Mouse (Mus musculus) kidney, embryonic 15.5 days (tissue): ENCODE data around the gene Serpina1a. TPM values are rescaled to one million over a fixed set of nuclear protein-coding genes. Genes with fewer than 3 reads are reported as not detected.
"Not testable (repeated sequence)": the region's sequence is repeated elsewhere in the genome, so short reads cannot be mapped to it uniquely, and the experiment has no call there.

Source experiments
- ATAC-seq: fragments of 200-750 bp; cut with Nextera tagmentation; replicated peaks from 2 replicates; pipeline ENCODE4 v1.8.0; 2017; ENCODE audit warnings: moderate TSS enrichment; ENCODE audit not compliant: low FRiP score
- H3K27ac ChIP-seq: fragments of 300-500 bp; sonication (generic); 2 replicates; pipeline ENCODE4 v1.5.1; 2015; ENCODE audit warnings: mild to moderate bottlenecking, inconsistent platforms
- H3K27me3 ChIP-seq: fragments of 300-500 bp; sonication (generic); 2 replicates; pipeline ENCODE4 v1.6.1; 2015; ENCODE audit warnings: inconsistent platforms
- H3K36me3 ChIP-seq: fragments of 300-500 bp; sonication (generic); 2 replicates; pipeline ENCODE4 v1.6.1; 2015; ENCODE audit warnings: inconsistent platforms
- H3K4me1 ChIP-seq: fragments of 300-500 bp; sonication (generic); 2 replicates; pipeline ENCODE4 v1.6.1; 2015; ENCODE audit warnings: inconsistent platforms
- H3K4me2 ChIP-seq: fragments of 300-500 bp; sonication (generic); 2 replicates; pipeline ENCODE4 v1.6.1; 2015; ENCODE audit warnings: moderate library complexity, mild to moderate bottlenecking, inconsistent platforms
- H3K4me3 ChIP-seq: fragments of 300-500 bp; sonication (generic); replicated peaks from 2 replicates; pipeline ENCODE4 v1.5.1; 2015; ENCODE audit warnings: mild to moderate bottlenecking, inconsistent platforms
- H3K9ac ChIP-seq: fragments of 300-500 bp; sonication (generic); 2 replicates; pipeline ENCODE4 v1.6.1; 2015; ENCODE audit warnings: mild to moderate bottlenecking, inconsistent platforms
- H3K9me3 ChIP-seq: fragments of 300-500 bp; sonication (generic); replicated peaks from 2 replicates; pipeline ENCODE4 v1.6.1; 2016; ENCODE audit warnings: inconsistent platforms
- WGBS: fragments of 180-500 bp; shearing (Covaris S2); methylation state at CpG from one replicate; pipeline ENCODE4 v1.1.7; 2015; ENCODE audit warnings: mixed read lengths; 5-methylcytosine and 5-hydroxymethylcytosine counted together
- polyA plus RNA-seq: library from polyadenylated mRNA; unstranded; fragments of >200 nt; fragmentation: Nextera tagmentation; extraction: Ambion mirVana; gene quantifications from 2 replicates; pipeline ENCODE4 v1.2.1, GENCODE M21; 2015

The Serpina1a gene
- polyA plus RNA-seq, result 13.3 and 18.7 TPM in 2 replicates

DNA sequence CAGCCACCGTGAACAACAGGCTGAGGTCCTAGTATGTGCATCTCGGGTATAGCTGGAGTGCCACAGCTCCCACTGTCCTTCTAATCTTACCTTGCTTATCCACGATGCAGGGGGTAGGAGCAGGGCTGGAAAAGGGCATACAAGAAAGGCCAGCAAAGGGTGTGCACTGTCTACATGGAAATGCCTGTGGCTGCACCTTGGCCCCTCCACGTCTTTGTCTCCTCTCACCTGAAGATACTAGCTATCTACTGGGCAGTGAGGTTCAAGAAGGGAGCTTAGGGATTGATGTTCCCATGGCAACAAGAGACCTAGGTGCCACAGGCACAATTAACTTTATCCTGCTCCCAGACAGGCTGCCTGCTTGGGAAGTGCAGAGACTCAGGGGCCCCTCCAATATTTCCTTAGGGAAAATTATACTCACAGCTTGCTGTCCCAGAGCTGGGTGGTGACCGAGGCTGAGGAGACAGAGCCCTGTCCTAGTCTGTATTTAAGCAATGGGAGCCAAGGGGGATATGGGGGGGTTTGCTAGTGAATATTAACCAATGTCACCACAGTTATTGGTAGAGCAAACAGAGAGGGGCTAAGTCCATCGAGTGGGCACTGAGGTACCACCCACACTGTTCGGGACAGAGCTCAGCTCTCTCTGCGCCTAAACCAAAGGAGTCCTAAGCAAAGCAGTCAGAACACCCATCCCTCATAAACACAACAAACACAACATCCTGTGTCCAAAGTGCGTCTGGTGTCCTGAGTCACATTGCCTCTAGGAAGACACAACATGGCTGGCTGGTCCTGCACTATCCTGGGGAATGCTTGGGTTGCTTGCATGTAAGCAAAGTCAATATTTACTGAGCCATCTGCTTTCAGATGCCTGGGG is at the start of gene Serpina1a:
Gene Serpina1a (minus strand): TSS at position 462 of the 874 bp plus-strand sequence.
- WGBS, result 81% methylated on average over 9 of the region's 9 CpGs
- H3K36me3 ChIP-seq, H3K4me2 ChIP-seq, H3K9ac ChIP-seq, H3K4me3 ChIP-seq, H3K9me3 ChIP-seq, H3K4me1 ChIP-seq, ATAC-seq, H3K27me3 ChIP-seq, H3K27ac ChIP-seq: not testable (repeated sequence)

DNA sequence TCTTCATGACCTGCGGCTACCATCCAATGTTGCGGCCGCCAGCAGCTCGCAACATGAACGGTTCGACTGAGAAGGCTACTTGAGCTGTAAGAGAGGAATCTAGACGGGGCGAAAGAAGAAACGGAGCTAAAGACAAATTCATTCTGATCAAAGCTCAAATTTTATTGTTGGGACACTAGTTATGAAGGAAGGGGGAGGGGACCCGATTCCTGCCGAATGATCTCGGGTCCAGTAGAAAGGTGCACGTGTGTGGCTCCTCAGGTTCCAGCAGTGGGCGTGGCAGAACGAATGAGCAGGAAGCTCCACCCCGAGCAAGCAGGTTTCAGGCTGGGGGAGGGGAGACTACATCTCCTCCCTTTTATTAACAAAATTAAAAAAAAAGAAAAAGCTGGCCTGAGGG is 45.8 kb upstream of the Serpina1a start:
- WGBS, result 91% methylated on average over 12 of the region's 16 CpGs
- not testable (repeated sequence) for ATAC-seq, H3K27ac ChIP-seq, H3K36me3 ChIP-seq, H3K9me3 ChIP-seq, H3K4me1 ChIP-seq, H3K4me3 ChIP-seq, H3K4me2 ChIP-seq, H3K27me3 ChIP-seq, H3K9ac ChIP-seq

DNA sequence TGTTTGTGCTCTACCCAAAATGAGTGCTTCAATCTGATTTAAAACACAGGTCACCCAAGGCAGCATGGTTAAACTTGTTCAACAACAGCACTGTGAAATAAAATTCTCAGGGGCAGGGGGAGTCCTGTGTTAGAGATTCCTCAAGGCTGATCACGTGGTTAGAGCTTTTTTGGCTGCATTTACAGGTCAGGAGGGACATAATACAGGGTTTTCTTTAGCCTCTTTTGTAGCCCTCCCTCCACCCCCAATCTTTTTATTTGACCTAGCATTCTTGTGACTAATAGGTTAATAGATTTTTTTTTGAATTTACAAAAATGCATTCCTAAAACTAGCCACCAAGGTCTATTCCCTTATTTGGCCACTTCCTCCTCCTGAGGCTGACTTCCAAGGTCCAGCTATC is 44.4 kb upstream of the Serpina1a start:
- WGBS, result 50% methylated on average over 1 of the region's 1 CpGs
- not testable (repeated sequence) for ATAC-seq, H3K27ac ChIP-seq, H3K4me3 ChIP-seq, H3K27me3 ChIP-seq, H3K36me3 ChIP-seq, H3K4me2 ChIP-seq, H3K4me1 ChIP-seq, H3K9me3 ChIP-seq, H3K9ac ChIP-seq

DNA sequence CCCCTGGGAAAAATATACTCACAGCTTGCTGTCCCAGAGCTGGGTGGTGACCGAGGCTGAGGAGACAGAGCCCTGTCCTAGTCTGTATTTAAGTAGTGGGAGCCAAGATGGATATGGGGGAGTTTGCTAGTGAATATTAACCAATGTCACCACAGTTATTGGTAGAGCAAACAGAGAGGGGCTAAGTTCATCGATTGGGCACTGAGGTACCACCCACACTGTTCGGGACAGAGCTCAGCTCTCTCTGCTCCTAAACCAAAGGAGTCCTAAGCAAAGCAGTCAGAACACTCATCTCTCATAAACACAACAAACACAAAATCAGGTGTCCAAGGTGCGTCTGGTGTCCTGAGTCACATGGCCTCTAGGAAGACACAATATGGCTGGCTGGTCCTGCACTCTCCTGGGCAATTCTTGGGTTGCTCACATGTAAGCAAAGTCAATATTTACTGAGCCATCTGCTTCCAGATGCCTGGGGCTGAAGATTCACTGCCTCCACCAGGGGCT is 41.5 kb upstream of the Serpina1a start, which contains the start of gene Serpina1c:
Gene Serpina1c (minus strand): TSS at position 51 of the 504 bp plus-strand sequence.
- not testable (repeated sequence) for H3K27me3 ChIP-seq, H3K27ac ChIP-seq, H3K4me3 ChIP-seq, H3K4me1 ChIP-seq, H3K36me3 ChIP-seq, H3K9ac ChIP-seq, H3K9me3 ChIP-seq, H3K4me2 ChIP-seq, ATAC-seq
- WGBS, result 87% methylated on average over 4 of the region's 4 CpGs

DNA sequence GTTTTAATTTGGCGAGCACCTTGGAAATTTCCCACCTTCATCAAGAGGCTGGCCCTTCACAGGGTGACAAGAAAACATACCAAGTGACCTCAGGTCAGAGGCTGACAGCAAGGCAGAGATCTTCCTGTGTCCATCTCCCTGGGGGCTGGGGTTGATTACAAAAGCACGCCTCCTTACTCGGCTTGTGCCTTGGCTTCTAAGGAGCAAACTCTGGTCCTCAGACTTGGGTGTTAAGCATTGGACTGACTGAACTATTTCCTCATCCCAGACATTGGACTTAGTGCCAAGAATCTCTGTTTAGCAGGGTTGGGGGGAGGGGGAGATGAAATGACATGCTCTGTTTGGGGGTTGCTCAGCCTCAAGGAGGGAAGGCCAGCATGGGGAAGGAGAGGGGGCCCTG is 38.6 kb upstream of the Serpina1a start:
- H3K9me3 ChIP-seq, H3K27me3 ChIP-seq, H3K27ac ChIP-seq, H3K4me2 ChIP-seq, H3K36me3 ChIP-seq, H3K4me3 ChIP-seq, ATAC-seq, H3K9ac ChIP-seq, H3K4me1 ChIP-seq: not testable (repeated sequence)
- WGBS, result 78% methylated on average over 3 of the region's 3 CpGs

DNA sequence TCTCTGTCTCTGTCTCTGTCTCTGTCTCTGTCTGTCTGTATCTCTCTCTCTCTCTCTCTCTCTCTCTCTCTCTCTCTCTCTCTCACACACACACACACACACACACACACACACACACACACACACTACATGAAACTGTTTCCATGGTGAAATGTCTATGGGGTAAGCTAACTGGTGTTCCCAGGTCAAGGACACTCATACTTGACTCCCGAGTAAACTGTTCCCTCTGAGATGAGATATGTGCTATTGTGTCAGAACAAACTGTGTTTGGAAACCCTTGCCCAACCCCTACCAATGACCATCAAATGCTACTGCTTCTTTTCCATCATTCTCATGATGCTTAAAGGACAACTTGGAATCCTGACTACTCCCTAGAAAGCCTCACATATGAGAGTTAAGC is 3.5 kb upstream of the Serpina1a start:
- 63% methylated on average over 1 of the region's 1 CpGs for WGBS
- H3K4me3 ChIP-seq, H3K4me2 ChIP-seq, H3K36me3 ChIP-seq, H3K9ac ChIP-seq, H3K27me3 ChIP-seq, H3K4me1 ChIP-seq, ATAC-seq, H3K27ac ChIP-seq, H3K9me3 ChIP-seq: not testable (repeated sequence)

DNA sequence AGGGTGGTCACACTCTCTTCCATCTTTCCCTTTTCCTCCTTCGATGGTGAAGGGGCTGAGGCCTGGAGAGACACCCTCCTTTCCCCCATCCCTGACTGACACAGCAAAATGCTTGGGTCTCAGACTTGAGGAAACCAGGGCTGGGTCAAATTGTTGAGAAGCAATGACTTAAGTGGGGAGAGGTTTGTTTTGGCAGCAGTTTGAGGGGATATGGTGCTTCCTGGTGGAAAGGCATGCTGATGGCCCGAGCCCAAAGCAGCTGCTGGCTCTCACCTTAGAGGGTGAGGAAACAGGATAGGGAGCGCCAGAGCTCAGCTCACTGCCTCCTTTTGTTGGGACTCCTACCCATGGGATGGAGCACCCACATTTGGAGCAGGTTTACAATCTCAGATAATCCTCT is 2.4 kb downstream of the Serpina1a start:
- no peak overlapping the region for H3K4me2 ChIP-seq
- no peaks in the 10 kb centered on the region for H3K4me1 ChIP-seq
- 73% methylated on average over 3 of the region's 3 CpGs for WGBS
- H3K27ac ChIP-seq, result no peak overlapping the region
- ATAC-seq, result no peak
- no peak overlapping the region for H3K9ac ChIP-seq
- no peaks in the 10 kb centered on the region for H3K9me3 ChIP-seq
- no peaks in the 10 kb centered on the region for H3K36me3 ChIP-seq
- H3K27me3 ChIP-seq, result no peaks in the 10 kb centered on the region
- H3K4me3 ChIP-seq, result no peak overlapping the region

DNA sequence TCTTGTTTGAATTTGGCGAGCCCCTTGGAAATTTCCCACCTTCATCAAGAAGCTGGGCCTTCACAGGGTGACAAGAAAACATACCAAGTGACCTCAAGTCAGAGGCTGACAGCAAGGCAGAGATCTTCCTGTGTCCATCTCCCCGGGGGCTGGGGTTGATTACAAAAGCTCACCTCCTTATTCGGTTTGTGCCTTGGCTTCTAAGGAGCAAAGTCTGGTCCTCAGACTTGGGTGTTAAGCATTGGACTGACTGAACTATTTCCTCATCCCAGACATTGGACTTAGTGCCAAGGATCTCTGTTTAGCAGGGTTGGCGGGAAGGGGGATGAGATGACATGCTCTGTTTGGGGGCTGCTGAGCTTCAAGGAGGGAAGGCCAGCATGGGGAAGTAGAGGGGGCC is 2.8 kb downstream of the Serpina1a start:
- not testable (repeated sequence) for H3K4me2 ChIP-seq, H3K4me3 ChIP-seq, H3K4me1 ChIP-seq, ATAC-seq, H3K9ac ChIP-seq, H3K9me3 ChIP-seq, H3K36me3 ChIP-seq, H3K27ac ChIP-seq, H3K27me3 ChIP-seq
- 87% methylated on average over 3 of the region's 4 CpGs for WGBS

DNA sequence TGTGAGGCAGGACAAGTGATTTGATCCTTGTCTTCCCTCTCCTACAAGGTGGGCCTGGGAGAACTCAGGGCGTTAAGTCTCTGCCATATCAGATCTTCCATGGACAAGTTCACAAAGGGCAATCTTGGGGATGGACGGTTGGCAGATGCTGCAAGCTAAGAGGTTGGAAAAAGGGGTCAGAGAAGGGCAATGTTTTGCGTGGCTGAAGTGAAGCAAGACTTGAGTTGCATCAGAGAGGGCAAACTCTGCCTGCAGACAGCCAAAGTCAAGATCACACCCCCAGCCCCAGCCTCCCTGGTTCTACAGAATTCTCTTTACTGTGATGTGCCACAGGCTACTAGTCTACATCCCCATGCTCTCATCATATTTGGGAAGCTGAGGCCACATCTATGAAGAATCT is 3.8 kb downstream of the Serpina1a start:
- not testable (repeated sequence) for H3K36me3 ChIP-seq, H3K4me1 ChIP-seq, H3K4me3 ChIP-seq, H3K9me3 ChIP-seq, H3K9ac ChIP-seq, H3K27me3 ChIP-seq, ATAC-seq, H3K27ac ChIP-seq, H3K4me2 ChIP-seq
- WGBS, result 69% methylated on average over 3 of the region's 3 CpGs

DNA sequence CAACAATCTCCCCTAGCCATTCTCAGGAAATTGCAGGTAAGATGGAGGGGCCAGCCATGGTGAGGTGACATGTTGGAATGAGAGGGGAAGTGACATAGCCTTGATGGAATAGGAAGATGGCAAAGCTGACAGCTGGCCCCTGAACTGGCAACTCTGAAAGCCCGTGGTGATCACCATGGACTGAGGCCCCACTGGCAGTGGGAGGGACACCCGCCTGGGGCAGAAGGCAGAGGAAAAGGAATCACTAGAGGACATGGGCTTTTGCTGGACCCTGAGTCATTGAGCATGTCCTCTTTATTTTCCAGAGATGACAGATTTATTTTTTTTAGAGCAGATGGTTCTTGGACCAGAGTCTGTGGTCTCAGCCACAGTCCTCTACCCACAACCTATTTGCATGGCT is 10.3 kb downstream of the Serpina1a start:
- not testable (repeated sequence) for H3K4me1 ChIP-seq, H3K9me3 ChIP-seq, H3K9ac ChIP-seq, H3K4me3 ChIP-seq, H3K27ac ChIP-seq, ATAC-seq, H3K36me3 ChIP-seq, H3K27me3 ChIP-seq, H3K4me2 ChIP-seq
- 86% methylated on average over 2 of the region's 2 CpGs for WGBS

DNA sequence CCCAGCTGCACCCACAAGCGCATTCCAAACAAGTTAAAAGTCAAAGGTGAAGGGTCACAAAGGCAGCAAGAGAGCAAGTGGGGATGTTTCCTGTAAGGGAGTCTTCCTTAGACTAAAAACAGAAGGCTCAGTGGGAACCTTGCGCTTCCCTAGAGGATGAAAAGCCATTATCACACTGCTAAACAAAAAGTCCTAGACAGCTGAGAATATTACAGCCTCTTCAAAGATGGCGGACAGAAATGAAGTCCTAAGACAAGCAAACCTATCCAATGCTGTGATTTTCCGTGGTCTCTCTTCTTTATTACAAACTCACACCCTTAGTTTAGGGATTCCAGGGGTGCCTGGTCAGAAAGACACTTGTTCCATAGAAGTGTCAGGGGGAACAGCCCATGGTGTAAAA is 33.1 kb downstream of the Serpina1a start, which contains the start of gene Serpina1b:
Gene Serpina1b (minus strand): TSS at position 101 of the 400 bp plus-strand sequence.
- H3K4me2 ChIP-seq, H3K9ac ChIP-seq, ATAC-seq, H3K36me3 ChIP-seq, H3K27ac ChIP-seq, H3K4me3 ChIP-seq, H3K4me1 ChIP-seq, H3K9me3 ChIP-seq, H3K27me3 ChIP-seq: not testable (repeated sequence)
- WGBS, result 90% methylated on average over 4 of the region's 4 CpGs

DNA sequence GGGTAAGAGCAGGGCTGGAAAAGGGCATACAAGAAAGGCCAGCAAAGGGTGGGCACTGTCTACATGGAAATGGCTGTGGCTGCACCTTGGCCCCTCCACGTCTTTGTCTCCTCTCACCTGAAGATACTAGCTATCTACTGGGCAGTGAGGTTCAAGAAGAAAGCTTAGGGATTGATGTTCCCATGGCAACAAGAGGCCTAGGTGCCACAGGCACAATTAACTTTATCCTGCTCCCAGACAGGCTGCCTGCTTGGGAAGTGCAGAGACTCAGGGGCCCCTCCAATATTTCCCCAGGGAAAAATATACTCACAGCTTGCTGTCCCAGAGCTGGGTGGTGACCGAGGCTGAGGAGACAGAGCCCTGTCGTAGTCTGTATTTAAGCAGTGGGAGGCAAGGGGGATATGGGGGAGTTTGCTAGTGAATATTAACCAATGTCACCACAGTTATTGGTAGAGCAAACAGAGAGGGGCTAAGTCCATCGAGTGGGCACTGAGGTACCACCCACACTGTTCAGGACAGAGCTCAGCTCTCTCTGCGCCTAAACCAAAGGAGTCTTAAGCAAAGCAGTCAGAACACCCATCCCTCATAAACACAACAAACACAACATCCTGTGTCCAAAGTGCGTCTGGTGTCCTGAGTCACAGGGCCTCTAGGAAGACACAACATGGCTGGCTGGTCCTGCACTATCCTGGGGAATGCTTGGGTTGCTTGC is 35.5 kb downstream of the Serpina1a start:
- H3K4me3 ChIP-seq, ATAC-seq, H3K27me3 ChIP-seq, H3K9ac ChIP-seq, H3K27ac ChIP-seq, H3K9me3 ChIP-seq, H3K4me2 ChIP-seq, H3K36me3 ChIP-seq, H3K4me1 ChIP-seq: not testable (repeated sequence)
- 71% methylated on average over 6 of the region's 6 CpGs for WGBS
